Mouse (Mus musculus) heart, postnatal 36 days (tissue): ENCODE results near the gene Stard9. TPM values are rescaled to one million over a fixed set of nuclear protein-coding genes. Genes with fewer than 3 reads are reported as not detected.

Experiments used
- DNase-seq, 2 experiments: peaks; one replicate each; pipeline ENCODE4 v3.0.0; 2021 to 2022
- intact Hi-C: fragments of 180-260 bp; cut with DNase I; formaldehyde crosslinking; loops from one replicate; pipeline ENCODE4 v1.15.1; 2025
- total RNA-seq, 2 experiments: library from RNA; stranded (reverse); gene quantifications; 2 replicates each; pipeline ENCODE4 v1.2.3; 2021

Gene Stard9
- total RNA-seq, 2 experiments from 2014 or later, result 8.2 to 9.8 TPM

GRCm38 (mm10) chr2:120721911-120722310 lies 93.0 kb downstream of the Stard9 start:
- DNase-seq, result no peak
- intact Hi-C loops, result no loop called here

DNA sequence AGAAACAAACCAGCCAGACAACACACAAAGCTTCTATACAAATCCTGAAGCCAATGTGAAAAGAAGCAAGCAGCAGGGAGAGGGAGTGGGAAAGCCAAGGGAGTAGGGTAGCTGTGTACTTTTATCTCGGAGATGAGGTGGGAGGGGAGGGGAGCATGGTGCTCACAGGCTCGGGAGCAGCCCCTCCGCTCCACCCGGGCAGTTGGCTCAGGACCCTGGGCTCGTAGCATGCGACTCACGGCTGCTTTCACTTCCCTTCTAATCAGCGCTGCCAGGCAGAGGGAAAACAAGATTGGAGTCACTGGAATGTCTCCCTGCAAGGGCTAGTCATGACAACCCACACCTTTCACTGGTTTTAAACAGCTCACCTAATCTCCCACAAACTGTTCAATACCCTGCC lies 93.6 kb downstream of the Stard9 start:
- no peak for DNase-seq
- intact Hi-C loops, result no loop called here

GRCm38 (mm10) chr2:120723621-120724020 lies 94.7 kb downstream of the Stard9 start:
- DNase-seq, result no peak
- intact Hi-C loops, result no loop called here

GRCm38 (mm10) chr2:120724176-120724575 lies 95.3 kb downstream of the Stard9 start:
- DNase-seq, result no peak
- intact Hi-C loops, result no loop called here

DNA sequence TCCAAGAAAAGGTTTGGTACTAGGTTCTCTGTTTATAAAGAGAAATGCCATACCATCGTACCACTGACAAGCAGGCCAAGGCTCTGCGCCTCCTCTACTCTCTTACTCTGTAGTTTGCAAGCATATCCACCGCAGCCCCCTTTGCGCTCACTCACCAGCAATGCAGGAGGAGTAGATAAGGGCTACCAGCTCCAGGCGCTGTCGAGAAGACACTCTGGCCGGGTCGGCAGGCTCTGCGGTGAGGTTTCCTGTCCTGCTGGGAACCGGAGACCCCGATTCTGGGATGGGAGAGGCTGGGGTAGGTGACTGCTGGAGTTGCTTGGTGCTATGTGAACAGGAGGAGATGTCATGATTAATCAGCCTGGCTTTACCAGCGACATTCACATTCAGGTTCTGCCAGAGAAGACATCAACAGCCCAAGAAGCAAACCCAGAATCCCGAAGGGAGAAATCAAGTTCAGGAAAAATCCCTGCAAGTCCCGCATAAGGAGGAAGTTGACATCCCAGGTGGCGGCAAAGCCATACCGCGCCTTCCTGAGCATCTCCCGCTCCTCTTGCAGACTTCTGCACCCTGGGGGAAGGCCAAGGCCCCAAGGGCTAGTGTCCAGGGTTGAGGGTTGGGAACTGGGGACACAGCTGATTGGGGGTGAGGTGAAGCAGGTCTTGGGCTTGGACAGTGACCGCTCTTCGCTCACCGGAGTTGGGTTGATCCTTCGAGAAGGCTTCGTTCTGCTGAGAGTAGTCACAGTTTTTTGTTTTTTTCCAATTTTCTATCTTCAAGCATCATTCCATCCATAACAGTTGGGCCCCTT lies 101.1 kb downstream of the Stard9 start:
- intact Hi-C loops, result loop anchor here (5.0 kb wide), 1 partner anchor 122 kb away; the partner anchor contains the start of genes Cdan1 and Ttbk2
- DNase-seq, result peak in 1 of 2 experiments; percentile 18

GRCm38 (mm10) chr2:120730639-120731166 lies 101.8 kb downstream of the Stard9 start:
- peak in 1 of 2 experiments; percentile 21 for DNase-seq
- intact Hi-C loops, result loop anchor here (5.0 kb wide), 1 partner anchor 122 kb away; the partner anchor contains the start of genes Cdan1 and Ttbk2

- DNase-seq, result peak; percentile 91 to 92
- intact Hi-C loops, result loop anchor here (5.0 kb wide), 1 partner anchor 121 kb away; the partner anchor contains the start of genes Cdan1 and Ttbk2
These were observed 102.4 kb downstream of the Stard9 start for GRCm38 (mm10) chr2:120731167-120731862.

GRCm38 (mm10) chr2:120731877-120732530 lies 103.1 kb downstream of the Stard9 start:
- intact Hi-C loops, result loop anchor here (5.0 kb wide), 1 partner anchor 120 kb away; the partner anchor contains the start of genes Cdan1 and Ttbk2
- DNase-seq, result no peak

- intact Hi-C loops, result no loop called here
- no peak for DNase-seq
These were observed 116.6 kb downstream of the Stard9 start for GRCm38 (mm10) chr2:120745496-120745895.

- intact Hi-C loops, result no loop called here
These were observed 119.1 kb downstream of the Stard9 start for GRCm38 (mm10) chr2:120748041-120748440.

GRCm38 (mm10) chr2:120761922-120762321 lies 133.0 kb downstream of the Stard9 start:
- intact Hi-C loops, result no loop called here

More at GRCm38 (mm10) chr2:120748041-120748440, 119.1 kb downstream of the Stard9 start:
- DNase-seq, result no peak

DNA sequence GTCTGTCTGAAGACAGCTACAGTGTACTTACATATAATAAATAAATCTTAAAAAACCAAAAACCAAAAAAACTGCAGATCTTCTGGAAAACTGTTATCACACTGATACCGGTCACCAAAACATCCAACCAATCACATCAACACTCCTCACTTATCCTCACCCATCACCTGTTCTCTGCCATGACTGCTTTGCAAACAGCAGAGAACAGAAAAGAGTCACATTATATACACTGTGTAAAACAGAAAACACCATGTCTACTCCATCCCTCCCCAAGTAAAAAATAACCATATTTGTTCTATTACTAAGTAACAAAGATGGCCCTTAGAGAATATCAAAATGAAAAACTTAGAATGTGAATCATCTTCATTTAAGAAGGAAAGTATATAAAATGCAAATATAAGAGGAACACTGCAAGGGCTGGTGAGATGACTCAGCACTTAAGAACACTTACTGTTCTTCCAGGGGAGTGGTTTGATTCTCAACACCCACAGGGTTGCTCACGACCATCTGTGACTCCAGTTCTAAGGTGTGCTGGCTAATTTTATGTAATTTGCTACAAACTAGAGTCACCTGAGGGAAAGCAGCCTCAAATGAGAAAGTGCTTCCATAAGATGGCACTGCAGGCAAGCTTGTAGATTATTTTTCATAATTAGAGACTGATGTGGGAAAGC lies 141.5 kb downstream of the Stard9 start:
- no peak for DNase-seq
- intact Hi-C loops, result no loop called here

More at GRCm38 (mm10) chr2:120761922-120762321, 133.0 kb downstream of the Stard9 start:
- no peak for DNase-seq

Other genes starting within 250 kb of the Stard9 start
- gene Ganc, start 225.2 kb upstream of the Stard9 start, total RNA-seq, result 10 to 100 TPM; 21.6 to 25.2 TPM
- gene Tmem87a, start 225.0 kb upstream of the Stard9 start, total RNA-seq, result 10 to 100 TPM; 18.3 to 18.8 TPM
- gene Capn3, start 173.1 kb upstream of the Stard9 start, total RNA-seq, result 1 to 10 TPM in 1 of 2 experiments, under 1 TPM in 1; 0.69 to 1.7 TPM
- 100 to 1,000 TPM; 471 TPM for gene Zfp106, start 65.3 kb upstream of the Stard9 start, total RNA-seq
- 10 to 100 TPM; 58.9 to 60.4 TPM for gene Snap23, start 61.5 kb upstream of the Stard9 start, total RNA-seq
- gene Haus2, start 19.7 kb upstream of the Stard9 start, total RNA-seq, result 10 to 100 TPM; 10.1 to 10.6 TPM
- 10 to 100 TPM; 14.9 to 17.9 TPM for gene Lrrc57, start 19.6 kb upstream of the Stard9 start, total RNA-seq
- 10 to 100 TPM; 10.5 to 14.2 TPM for gene Cdan1, start 221.0 kb downstream of the Stard9 start, total RNA-seq
- 10 to 100 TPM; 10.7 to 12.5 TPM for gene Ttbk2, start 221.5 kb downstream of the Stard9 start, total RNA-seq